Mouse (Mus musculus) B cell, adult 2 months (primary cell): ENCODE results near the gene Ranbp3.

Experiments used
- DNase-seq, 2 experiments: peaks; one replicate each; pipeline ENCODE4 v3.0.0; 2022

Ranbp3 gene

DNA sequence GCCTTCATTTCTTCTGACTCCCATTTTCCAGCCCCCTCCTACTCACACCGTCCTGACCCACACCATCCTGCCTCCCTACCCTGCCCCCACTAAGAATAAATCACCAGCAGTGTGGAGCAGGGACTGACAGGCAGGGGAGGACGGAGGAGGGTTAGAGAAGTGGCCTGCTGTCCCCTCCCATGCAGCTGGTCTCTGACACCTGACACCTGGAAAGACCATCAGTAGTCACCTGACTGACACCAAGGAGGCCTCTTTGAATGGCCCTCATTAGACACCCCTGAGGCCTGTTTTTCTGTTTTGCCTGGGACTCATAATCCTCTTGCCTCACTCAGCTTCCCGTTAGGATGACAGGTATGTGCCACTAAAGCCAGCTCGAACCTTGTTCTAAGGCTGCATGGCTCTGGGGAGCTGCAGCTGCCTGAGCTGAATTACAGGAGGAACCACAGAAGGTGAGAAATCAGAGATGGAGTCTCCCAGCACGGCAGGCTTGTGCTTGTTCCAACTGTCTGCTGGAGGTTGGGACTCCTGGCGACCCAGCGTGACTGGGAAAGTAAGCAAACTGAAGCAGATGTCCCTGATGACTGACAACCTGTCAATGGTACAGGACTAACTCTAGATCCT, 54.0 kb downstream of the Ranbp3 start:
- no peak for DNase-seq

- peak; percentile 36 for DNase-seq
Measured at GRCm38 (mm10) chr17:56727659-56728058, 54.6 kb downstream of the Ranbp3 start.

- no peak for DNase-seq
Measured at GRCm38 (mm10) chr17:56728117-56728516, 55.0 kb downstream of the Ranbp3 start.

GRCm38 (mm10) chr17:56729151-56729550, 56.1 kb downstream of the Ranbp3 start:
- DNase-seq, result no peak

DNA sequence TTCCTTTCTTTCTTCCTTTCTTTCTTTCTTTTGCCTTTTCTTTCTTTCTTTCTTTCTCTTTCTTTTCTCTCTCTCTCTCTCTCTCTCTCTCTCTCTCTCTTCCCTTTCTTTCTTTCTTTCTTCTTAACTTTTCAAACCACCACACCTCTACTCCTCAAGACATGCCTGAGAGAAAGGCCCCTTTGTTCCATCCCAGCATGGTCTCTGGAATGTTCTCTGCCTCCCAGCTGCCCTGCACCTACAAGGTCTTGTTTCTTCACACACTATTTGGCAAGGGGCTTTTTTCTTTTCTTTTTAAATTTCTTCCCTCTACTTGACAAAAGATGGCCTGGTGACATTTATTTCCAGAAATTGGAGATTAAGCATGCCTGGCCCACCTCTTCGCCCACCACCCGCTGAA, 56.6 kb downstream of the Ranbp3 start:
- DNase-seq, result no peak

GRCm38 (mm10) chr17:56736534-56736933, 63.4 kb downstream of the Ranbp3 start:
- DNase-seq, result peak; percentile 29 to 44

GRCm38 (mm10) chr17:56738221-56738620, 65.1 kb downstream of the Ranbp3 start:
- no peak for DNase-seq

DNA sequence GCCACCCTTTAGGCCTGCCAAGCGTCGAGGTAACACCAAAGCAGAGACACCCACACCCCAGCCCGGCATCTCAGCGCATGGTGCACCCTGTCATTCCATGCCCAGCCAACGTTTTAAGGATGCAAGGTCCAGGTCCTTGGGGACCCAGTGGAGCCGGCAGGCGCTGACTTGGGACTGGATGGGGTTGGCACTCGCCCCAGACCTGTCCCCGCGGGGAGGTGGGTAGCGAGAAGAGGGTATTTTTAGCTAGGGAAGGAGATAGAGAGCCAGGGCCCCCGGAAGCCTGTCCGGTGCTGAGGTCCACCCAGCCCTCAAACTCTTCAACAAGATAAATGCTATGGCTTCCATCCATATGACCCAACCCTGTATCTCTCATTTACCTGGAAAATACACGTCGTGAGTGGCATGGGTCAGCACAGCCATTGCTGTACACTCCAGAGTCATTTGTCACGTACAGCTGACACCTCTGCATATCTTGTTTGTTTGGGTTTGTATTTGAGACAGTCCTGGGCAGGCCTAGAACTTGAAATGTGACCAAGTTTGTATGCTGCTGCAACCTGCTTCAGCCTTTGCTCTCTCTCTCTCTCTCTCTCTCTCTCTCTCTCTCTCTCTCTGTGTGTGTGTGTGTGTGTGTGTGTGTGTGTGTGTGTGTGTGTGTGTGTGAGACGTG, 67.2 kb downstream of the Ranbp3 start:
- no peak for DNase-seq

- DNase-seq, result no peak
Measured at GRCm38 (mm10) chr17:56740788-56741160, 67.7 kb downstream of the Ranbp3 start.

DNA sequence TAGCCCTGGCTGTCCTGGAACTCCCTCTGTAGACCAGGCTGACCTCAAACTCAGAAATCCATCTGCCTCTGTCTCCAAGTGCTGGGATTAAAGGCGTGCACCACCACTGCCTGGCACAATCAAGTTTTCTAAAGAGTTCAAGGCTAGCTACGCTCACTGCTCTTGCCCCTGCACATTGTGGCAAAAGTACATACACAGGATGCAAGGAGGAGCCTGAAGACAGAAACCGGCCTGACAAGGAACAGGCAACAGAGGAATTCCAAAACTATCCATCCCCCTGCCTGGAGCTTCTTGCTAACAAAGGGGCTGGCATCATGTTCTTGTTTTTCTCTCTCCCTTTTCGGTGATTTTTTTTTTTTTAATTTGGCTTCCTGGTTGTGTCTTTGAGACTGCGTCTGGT, 71.1 kb downstream of the Ranbp3 start:
- no peak for DNase-seq

DNA sequence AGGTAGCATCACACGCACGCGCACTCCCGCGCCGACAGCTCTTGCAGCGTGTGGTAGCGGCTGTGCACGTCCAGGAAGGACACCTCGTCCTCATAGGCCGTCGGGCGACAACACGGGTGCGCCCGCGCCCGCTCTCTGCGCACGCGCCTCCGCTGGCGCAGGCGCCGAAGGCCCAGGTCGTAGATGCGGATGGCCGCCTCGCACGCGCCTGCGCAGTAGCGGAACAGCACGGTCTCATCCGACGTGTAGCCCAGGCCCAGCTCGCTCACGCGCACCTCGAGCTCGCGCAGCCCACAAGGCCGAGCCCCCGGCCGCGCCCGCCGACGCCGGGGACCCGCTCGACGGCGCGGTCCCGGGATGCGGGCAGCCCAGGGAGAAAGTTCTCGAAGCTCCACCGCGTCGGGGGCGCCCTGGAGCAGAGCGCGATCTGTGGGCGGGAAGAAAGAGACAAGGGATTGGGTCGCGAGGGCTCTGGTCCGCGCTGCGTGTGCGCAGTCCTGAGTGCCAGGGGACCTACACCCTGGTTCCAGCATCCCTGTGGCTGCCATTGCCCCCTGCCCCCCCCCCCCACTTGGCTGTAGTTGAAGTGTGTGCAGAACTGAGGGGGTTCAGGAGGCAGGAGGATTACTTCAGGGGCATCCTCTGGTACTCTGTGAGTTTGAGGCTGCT, 78.4 kb downstream of the Ranbp3 start:
- no peak for DNase-seq

- DNase-seq, result no peak
Measured at GRCm38 (mm10) chr17:56753452-56753851, 80.4 kb downstream of the Ranbp3 start.

GRCm38 (mm10) chr17:56754271-56755185, 81.4 kb downstream of the Ranbp3 start:
- DNase-seq, result no peak

- peak; percentile 34 to 40 for DNase-seq
Measured at GRCm38 (mm10) chr17:56756703-56757399, 83.8 kb downstream of the Ranbp3 start.

- DNase-seq, result peak; percentile 29 to 34
Measured at GRCm38 (mm10) chr17:56757416-56758123, 84.5 kb downstream of the Ranbp3 start, which contains the start of gene Nrtn. Gene Nrtn (minus strand): TSS chr17:56757530.

DNA sequence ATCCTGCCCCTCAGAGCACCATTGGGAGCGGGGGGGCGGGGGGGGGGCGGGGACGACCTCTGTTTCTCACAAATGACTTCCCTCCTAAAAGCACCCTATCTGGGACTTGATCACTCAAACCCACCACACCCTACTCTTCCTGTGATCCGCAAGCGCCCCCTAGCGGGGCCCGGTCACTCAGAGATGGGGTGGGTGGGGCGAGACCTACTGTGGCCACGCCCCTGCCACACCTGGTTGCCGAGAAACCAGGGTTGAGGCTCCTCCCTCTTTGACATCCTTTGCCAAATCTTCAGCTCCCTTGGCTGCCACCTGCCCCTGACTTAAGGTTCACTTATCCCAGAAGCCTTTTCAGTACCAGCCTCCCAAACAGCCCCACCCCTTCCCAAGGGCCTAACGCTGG, 85.0 kb downstream of the Ranbp3 start:
- peak; percentile 95 to 96 for DNase-seq

- DNase-seq, result no peak
Measured at GRCm38 (mm10) chr17:56759261-56759660, 86.2 kb downstream of the Ranbp3 start.

DNA sequence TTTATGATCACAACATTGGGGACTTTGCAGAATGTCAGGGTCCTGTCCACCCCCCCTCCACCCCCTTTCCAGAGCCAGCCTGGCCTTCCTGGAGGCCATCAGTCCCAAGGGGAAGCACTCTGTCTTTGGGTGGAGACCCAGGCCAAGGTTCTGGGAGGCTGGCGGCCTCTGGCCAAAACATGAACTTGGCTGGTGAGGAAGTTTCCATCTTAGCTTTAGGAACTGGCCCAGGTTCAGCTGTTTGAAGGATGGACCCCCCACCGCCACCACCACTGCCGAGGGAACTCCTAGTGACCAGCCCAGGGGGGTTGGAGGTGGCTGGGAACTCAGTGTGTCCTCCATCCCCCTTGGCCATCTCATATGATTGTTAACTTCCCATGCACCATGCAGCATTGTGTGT, 88.0 kb downstream of the Ranbp3 start:
- no peak for DNase-seq
